Mouse (Mus musculus) limb, embryonic 14.5 days (tissue): ENCODE data around the gene Ift81. TPM values are rescaled to one million over a fixed set of nuclear protein-coding genes. Genes with fewer than 3 reads are reported as not detected.

Experiments used
- ATAC-seq: fragments of 200-750 bp; cut with Nextera tagmentation; 2 replicates; pipeline ENCODE4 v1.8.0; 2017; ENCODE audit warnings: low read depth, moderate number of reproducible peaks, moderate TSS enrichment; ENCODE audit not compliant: low FRiP score
- DNase-seq: peaks from one replicate; pipeline ENCODE4 v3.0.0-alpha.2; 2015; ENCODE audit warnings: low spot score
- H3K27ac ChIP-seq: fragments of 300-500 bp; sonication (generic); replicated peaks from 2 replicates; pipeline ENCODE4 v1.5.1; 2014; ENCODE audit warnings: low read depth, mild to moderate bottlenecking, low read length, moderate library complexity, mixed read lengths
- H3K27me3 ChIP-seq: fragments of 300-500 bp; sonication (generic); 2 replicates; pipeline ENCODE4 v1.6.1; 2014; ENCODE audit warnings: low read length, mixed read lengths; ENCODE audit not compliant: control insufficient read depth, insufficient read depth
- H3K36me3 ChIP-seq: fragments of 300-500 bp; sonication (generic); 2 replicates; pipeline ENCODE4 v1.6.1; 2014; ENCODE audit warnings: mild to moderate bottlenecking, low read length, moderate library complexity, mixed read lengths; ENCODE audit not compliant: control insufficient read depth, insufficient read depth
- H3K4me1 ChIP-seq: fragments of 300-500 bp; sonication (generic); 2 replicates; pipeline ENCODE4 v1.6.1; 2014; ENCODE audit warnings: antibody characterized with exemption, low read length, mixed read lengths; ENCODE audit not compliant: control insufficient read depth, insufficient read depth
- H3K4me2 ChIP-seq: fragments of 300-500 bp; sonication (generic); replicated peaks from 2 replicates; pipeline ENCODE4 v1.6.1; 2014; ENCODE audit warnings: low read depth, mild to moderate bottlenecking, low read length, moderate library complexity; ENCODE audit not compliant: severe bottlenecking
- H3K4me3 ChIP-seq: fragments of 300-500 bp; sonication (generic); replicated peaks from 2 replicates; pipeline ENCODE4 v1.5.1; 2014; ENCODE audit warnings: low read length
- H3K9ac ChIP-seq: fragments of 300-500 bp; sonication (generic); 2 replicates; pipeline ENCODE4 v1.6.1; 2014; ENCODE audit warnings: mild to moderate bottlenecking, low read depth, low read length, moderate library complexity; ENCODE audit not compliant: severe bottlenecking
- H3K9me3 ChIP-seq: fragments of 300-500 bp; sonication (generic); 2 replicates; pipeline ENCODE4 v1.6.1; 2016; ENCODE audit warnings: low read length; ENCODE audit not compliant: control insufficient read depth
- POLR2A ChIP-seq: fragments of 200-500 bp; IDR thresholded peaks from 2 replicates; pipeline ENCODE4 v1.8.0; 2012; ENCODE audit warnings: inconsistent platforms, mild to moderate bottlenecking, moderate library complexity, borderline replicate concordance; ENCODE audit not compliant: insufficient read depth, insufficient read length; ENCODE audit errors: extremely low read depth
- WGBS: fragments of 180-500 bp; shearing (Covaris S2); extraction: QIAGEN DNeasy Blood & Tissue Kit; methylation state at CpG from one replicate; pipeline ENCODE4 v1.1.7; 2014; 5-methylcytosine and 5-hydroxymethylcytosine counted together
- polyA plus RNA-seq, 2 experiments: library from polyadenylated mRNA; depleted of rRNA in 1 of 2; stranded (reverse) in 1 of 2; unstranded in 1 of 2; fragments of >200 nt; fragmentation: Nextera tagmentation in 1 of 2; extraction: Ambion mirVana in 1 of 2; gene quantifications; 2 replicates each; pipeline versions ENCODE4 v1.2.1 to v1.2.3; 2012 to 2014

Gene Ift81
- polyA plus RNA-seq, 2 experiments: 17.2 to 32.7 TPM

DNA sequence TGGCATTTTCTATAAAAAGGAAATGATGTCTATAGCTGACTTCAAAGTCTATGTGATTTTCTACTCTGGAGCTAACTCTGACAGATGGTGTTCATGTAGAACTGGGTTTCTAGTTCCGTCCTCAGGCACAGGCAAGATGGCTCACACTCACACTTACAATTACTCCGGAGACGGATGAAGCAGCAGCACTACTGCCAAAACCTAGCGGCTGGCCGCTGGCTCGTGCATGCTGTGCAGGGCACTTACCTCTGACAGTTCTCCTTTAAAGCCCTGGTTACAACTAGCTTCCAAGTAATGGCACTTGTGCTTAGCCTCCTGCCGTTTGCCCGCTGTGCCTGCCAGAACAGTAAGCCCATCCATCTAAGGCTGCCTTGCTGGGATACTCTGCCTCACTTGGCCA is 47.7 kb downstream of the Ift81 start:
- Histone ChIP-seq H3K9me3 (no peaks in the 10 kb centered on the region), H3K4me1 (no peaks in the 10 kb centered on the region), H3K4me2 (no peak overlapping the region), H3K36me3 (peaks cover 37% of the 10 kb centered on the region), H3K27ac (no peak overlapping the region), H3K4me3 (no peak overlapping the region), H3K9ac (no peak overlapping the region), H3K27me3 (no peaks in the 10 kb centered on the region)
- no peak for TF ChIP-seq POLR2A
- ATAC-seq (no peak), DNase-seq (no peak)
- WGBS: 67% methylated on average over 8 of the region's 8 CpGs

DNA sequence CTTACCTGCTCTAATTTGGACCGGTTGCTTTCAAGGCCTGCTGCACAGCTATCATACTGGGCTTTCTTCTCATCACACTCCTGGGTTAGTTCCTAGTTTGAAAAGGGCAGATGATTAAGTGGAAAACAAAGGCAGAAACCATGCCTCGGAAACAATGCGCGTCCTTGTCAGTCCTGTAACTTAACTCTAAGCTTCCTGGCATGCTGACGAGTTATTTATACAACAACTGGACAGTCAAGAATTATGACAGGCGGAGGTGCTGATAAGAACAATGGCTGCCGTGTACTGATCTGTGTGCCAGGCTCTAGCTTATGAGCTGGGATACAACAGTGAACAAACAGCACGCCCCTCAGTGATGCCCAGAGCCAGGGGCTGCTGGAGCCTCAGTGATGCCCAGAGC is 53.7 kb downstream of the Ift81 start:
- Histone ChIP-seq H3K4me1 (no peaks in the 10 kb centered on the region), H3K27ac (no peak overlapping the region), H3K4me2 (no peak overlapping the region), H3K27me3 (no peaks in the 10 kb centered on the region), H3K4me3 (no peak overlapping the region), H3K9ac (no peak overlapping the region), H3K9me3 (no peaks in the 10 kb centered on the region), H3K36me3 (peaks cover 47% of the 10 kb centered on the region)
- 82% methylated on average over 8 of the region's 8 CpGs for WGBS
- no peak for TF ChIP-seq POLR2A
- DNase-seq (no peak), ATAC-seq (no peak)

DNA sequence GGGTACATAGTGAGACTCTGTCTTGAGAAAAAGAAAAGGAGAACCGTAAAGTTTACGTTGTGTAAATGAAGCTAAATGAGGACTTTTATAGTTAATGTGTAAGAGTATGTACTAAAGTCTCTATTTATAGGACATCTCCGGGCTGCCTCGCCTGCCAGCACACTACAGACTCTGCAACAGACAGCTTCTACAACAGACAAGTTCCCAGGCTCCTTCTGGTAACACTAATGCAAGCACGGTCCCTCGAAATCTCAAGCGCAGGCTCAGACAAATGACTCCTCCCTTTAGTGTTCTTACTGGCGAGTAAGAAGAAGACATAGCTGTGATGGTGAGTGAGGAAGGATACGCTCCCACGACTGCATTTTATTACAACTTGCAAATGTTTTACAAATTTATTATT is 56.2 kb downstream of the Ift81 start:
- no peak for DNase-seq
- 76% methylated on average over 10 of the region's 10 CpGs for WGBS
- no peak overlapping the region for H3K4me2 ChIP-seq

DNA sequence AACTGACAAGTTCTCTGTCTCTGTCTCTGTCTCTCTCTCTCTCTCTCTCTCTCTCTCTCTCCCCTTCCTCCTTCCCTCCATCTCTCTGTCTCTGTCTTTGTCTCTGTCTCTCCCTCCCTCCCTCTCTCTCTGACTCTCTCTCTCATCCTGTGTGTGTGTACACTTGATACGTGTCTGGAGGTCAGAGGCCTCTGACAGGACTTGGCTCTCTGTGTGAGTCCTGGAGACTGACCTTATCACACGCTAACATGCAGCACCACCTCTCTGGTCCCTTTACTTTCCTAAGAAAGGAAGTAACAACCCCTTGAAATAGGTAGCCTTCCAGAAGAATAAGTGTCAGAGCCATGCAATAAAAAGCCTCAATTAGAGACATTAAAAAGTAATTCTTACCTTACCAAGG is 59.2 kb downstream of the Ift81 start:
- WGBS: 61% methylated on average over 2 of the region's 2 CpGs
- Histone ChIP-seq H3K36me3 (peaks cover 26% of the 10 kb centered on the region), H3K4me1 (no peaks in the 10 kb centered on the region), H3K27me3 (no peaks in the 10 kb centered on the region), H3K4me2 (no peak overlapping the region), H3K9ac (no peak overlapping the region), H3K9me3 (no peaks in the 10 kb centered on the region), H3K4me3 (no peak overlapping the region), H3K27ac (no peak overlapping the region)
- no peak for DNase-seq
- ATAC-seq: no peak
- TF ChIP-seq POLR2A: no peak

More for the DNA sequence above, 56.2 kb downstream of the Ift81 start:
- H3K9me3 ChIP-seq: no peaks in the 10 kb centered on the region
- peaks cover 30% of the 10 kb centered on the region for H3K36me3 ChIP-seq
- H3K9ac ChIP-seq: no peak overlapping the region
- no peak for ATAC-seq
- TF ChIP-seq POLR2A: no peak
- H3K4me3 ChIP-seq: no peak overlapping the region
- H3K27me3 ChIP-seq: no peaks in the 10 kb centered on the region
- H3K27ac ChIP-seq: no peak overlapping the region
- no peaks in the 10 kb centered on the region for H3K4me1 ChIP-seq

DNA sequence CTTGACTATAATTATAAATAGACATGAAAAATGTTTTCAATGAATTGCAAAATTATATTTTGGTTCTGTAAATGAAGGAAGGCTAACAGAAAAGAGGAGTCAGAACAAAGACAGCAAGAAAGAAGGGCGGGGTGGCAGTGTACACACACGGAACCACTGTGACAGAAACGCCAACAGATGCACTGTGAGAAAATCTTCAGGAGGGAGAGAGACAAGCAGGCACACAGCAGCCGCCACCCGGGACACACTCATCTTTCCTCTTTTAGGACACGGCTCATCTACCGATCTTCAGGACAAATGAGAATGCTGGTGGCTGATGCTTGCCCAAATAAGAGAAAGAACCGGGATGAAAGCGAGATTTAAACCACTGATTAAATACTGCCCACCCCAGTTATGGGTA is 61.7 kb downstream of the Ift81 start:
- Histone ChIP-seq H3K9me3 (no peaks in the 10 kb centered on the region), H3K4me3 (no peak overlapping the region), H3K36me3 (peaks cover 4% of the 10 kb centered on the region), H3K27me3 (no peaks in the 10 kb centered on the region), H3K4me2 (no peak overlapping the region), H3K27ac (no peak overlapping the region), H3K4me1 (no peaks in the 10 kb centered on the region), H3K9ac (no peak overlapping the region)
- no peak for TF ChIP-seq POLR2A
- no peak for DNase-seq
- no peak for ATAC-seq
- 85% methylated on average over 9 of the region's 9 CpGs for WGBS

DNA sequence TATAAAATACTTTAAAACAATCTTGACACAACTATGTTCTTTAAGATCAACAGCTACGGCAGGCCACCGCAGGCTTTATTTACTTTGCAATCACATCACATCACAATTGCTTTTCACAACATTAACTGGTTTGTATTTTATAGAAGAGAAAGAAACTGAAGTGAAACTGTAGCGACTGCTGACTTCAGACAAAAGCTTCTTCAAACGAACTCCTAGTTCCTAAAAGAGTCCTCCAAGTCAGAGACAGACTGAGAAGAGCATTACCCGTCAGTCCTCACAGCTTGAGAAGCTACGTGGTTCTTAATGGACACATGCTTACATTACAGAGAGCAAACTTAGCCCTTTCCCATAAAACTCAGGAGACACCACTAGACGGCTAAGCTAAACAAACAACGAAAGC is 63.9 kb downstream of the Ift81 start:
- Histone ChIP-seq H3K27me3 (no peaks in the 10 kb centered on the region), H3K36me3 (no peaks in the 10 kb centered on the region), H3K4me2 (no peak overlapping the region), H3K27ac (no peak overlapping the region), H3K9me3 (no peaks in the 10 kb centered on the region), H3K4me1 (no peaks in the 10 kb centered on the region), H3K4me3 (no peak overlapping the region), H3K9ac (no peak overlapping the region)
- TF ChIP-seq POLR2A: no peak
- ATAC-seq (no peak), DNase-seq (no peak)
- 55% methylated on average over 8 of the region's 8 CpGs for WGBS
